ENCODE assay signal across 26 mouse cellular contexts in the genomic region with DNA sequence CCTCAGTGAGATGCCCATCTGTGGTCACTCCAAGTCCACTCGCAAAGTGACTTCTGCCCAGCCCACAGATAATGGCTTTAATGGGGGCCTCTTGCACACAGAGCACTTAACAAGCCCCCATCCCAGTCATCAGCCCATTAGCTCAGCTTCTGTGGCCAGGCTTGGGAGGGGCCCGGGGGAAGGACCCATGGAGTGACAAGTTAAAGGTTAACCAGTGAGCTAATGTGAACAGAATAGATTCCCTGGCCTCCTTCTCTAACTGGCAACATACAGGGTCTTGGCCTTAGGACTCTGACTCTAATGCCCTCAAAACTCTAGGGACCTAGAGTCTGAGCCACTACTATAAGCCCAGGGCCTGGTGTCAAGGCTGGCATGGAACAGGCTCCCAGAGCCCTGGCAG.
DNase-seq lines count a peak whose midpoint lies in the region; ATAC-seq and TF ChIP-seq lines count a peak whose summit lies in the region.
"Had no signal": no experiment of that assay in that cellular context is flagged by ENCODE, and none has a peak within 500 bp of the region (broad histone marks: within the 10 kb centered on the region; RNA-seq: fewer than 3 reads in every experiment).

No protein-coding gene starts in this region.

- intact Hi-C loops in left cerebral cortex, postnatal 14 days (cut with DNase I): no loop called here

- DNase-seq in heart, adult 8-10 months (ENCODE audit: low spot score): no peak
- DNase-seq in MN1 (ENCODE audit: low spot score) (peak; percentile 60), Patski (ENCODE audit: low read depth, low spot score) (no peak)
- DNase-seq in left cerebral cortex, postnatal 14 days (ENCODE audit: low spot score in 2 of 2): no peak
- DNase-seq in adrenal gland, postnatal 14 days: no peak
- DNase-seq: adrenal gland, postnatal 36 days; cerebellum, adult 11-12 months; cerebellum, postnatal 14 days; gastrocnemius, adult 2 months; heart, postnatal 4 days; kidney, adult 18-20 months; kidney, postnatal 36 days; layer of hippocampus, adult 9-11 months; lung, adult 18-20 months; lung, postnatal 14 days; midbrain, embryonic 14.5 days; right cerebral cortex, postnatal 14 days; spleen, adult 18-20 months; thymus, postnatal 25 days had no signal

- CTCF ChIA-PET in Patski (lab: Charles Lee): interaction anchor here (0.6 kb wide), 1 partner anchor 154 kb away, joined by 3 read pairs; no protein-coding TSS in a partner anchor

- WGBS in heart, embryonic 12.5 days: 64% methylated on average over 2 of the region's 2 CpGs
- WGBS in liver, embryonic 15.5 days (ENCODE audit: insufficient replicate concordance): 43% methylated on average over 2 of the region's 2 CpGs

- no peak overlapping the region for H3K4me2 ChIP-seq in heart, embryonic 12.5 days
- no peak overlapping the region for H3K4me2 ChIP-seq in liver, embryonic 15.5 days
- H3K4me2 ChIP-seq: neural tube, embryonic 13.5 days had no signal

- no peak overlapping the region for H3K9ac ChIP-seq in heart, embryonic 12.5 days
- H3K9ac ChIP-seq in liver, embryonic 15.5 days: no peak overlapping the region
- H3K9ac ChIP-seq: neural tube, embryonic 13.5 days had no signal

- no peaks in the 10 kb centered on the region for H3K9me3 ChIP-seq in heart, embryonic 12.5 days (replicated peaks)
- no peaks in the 10 kb centered on the region for H3K9me3 ChIP-seq in liver, embryonic 15.5 days (replicated peaks)
- H3K9me3 ChIP-seq: limb, embryonic 10.5 days; neural tube, embryonic 13.5 days had no signal

- in situ Hi-C loops in Patski (cut with MboI; ENCODE audit: low pct_unique_long_range_greater_than_20kb): no loop called here

- no peak for ATAC-seq in heart, embryonic 12.5 days (ENCODE audit: insufficient number of reproducible peaks, low FRiP score)
- ATAC-seq in Patski: peak; percentile 8
- ATAC-seq in liver, embryonic 15.5 days (ENCODE audit: insufficient read depth): peak; percentile 59
- ATAC-seq: activated CD4-positive, CD25-positive, alpha-beta regulatory T cell, adult 4 months; hindbrain, embryonic 16.5 days had no signal

- peaks cover 64% of the 10 kb centered on the region for H3K4me1 ChIP-seq in heart, embryonic 12.5 days (replicated peaks)
- 0 out of 2 replicates have a peak, but pooled peaks cover 11% of the 10 kb centered on the region for H3K4me1 ChIP-seq in liver, embryonic 15.5 days (replicated peaks)

- no peak overlapping the region for H3K4me3 ChIP-seq in heart, embryonic 12.5 days
- no peak overlapping the region for H3K4me3 ChIP-seq in liver, embryonic 15.5 days (replicated peaks)
- H3K4me3 ChIP-seq: gastrocnemius, adult 2 months; left cerebral cortex, adult 2 months; limb, embryonic 10.5 days; neural tube, embryonic 13.5 days had no signal

- POLR2A ChIA-PET in Patski (lab: Charles Lee): no interaction called here

- H3K27ac ChIP-seq in heart, embryonic 12.5 days (ENCODE audit: poor library complexity, severe bottlenecking): peak overlapping the region; percentile 70
- H3K27ac ChIP-seq in liver, embryonic 15.5 days (replicated peaks): 0 out of 2 replicates have a peak overlapping the region, but pooled peaks have one; percentile 48
- H3K27ac ChIP-seq: gastrocnemius, adult 2 months; left cerebral cortex, adult 2 months; limb, embryonic 10.5 days; neural tube, embryonic 13.5 days had no signal

- no peaks in the 10 kb centered on the region for H3K27me3 ChIP-seq in heart, embryonic 12.5 days (replicated peaks)
- no peaks in the 10 kb centered on the region for H3K27me3 ChIP-seq in Patski
- H3K27me3 ChIP-seq in liver, embryonic 15.5 days: no peaks in the 10 kb centered on the region
- H3K27me3 ChIP-seq: neural tube, embryonic 13.5 days had no signal

- no peak for TF ChIP-seq CTCF in Patski (IDR thresholded peaks at IDR 0.05)

- H3K36me3 ChIP-seq in heart, embryonic 12.5 days: no peaks in the 10 kb centered on the region
- no peaks in the 10 kb centered on the region for H3K36me3 ChIP-seq in liver, embryonic 15.5 days (replicated peaks)
- H3K36me3 ChIP-seq: limb, embryonic 10.5 days; neural tube, embryonic 13.5 days had no signal
